Mouse (Mus musculus) C2C12 (cell line): Measurements from ENCODE around the gene Pla2g6. TPM values are rescaled to one million over a fixed set of nuclear protein-coding genes. Genes with fewer than 3 reads are reported as not detected.

ENCODE experiments used
- H3K27me3 ChIP-seq: one replicate; pipeline ENCODE4 v1.6.1; 2011; ENCODE audit not compliant: control insufficient read depth, insufficient read depth, insufficient read length
- H3K36me3 ChIP-seq: one replicate; pipeline ENCODE4 v1.6.1; 2011; ENCODE audit not compliant: control insufficient read depth, insufficient read depth
- H3K4me3 ChIP-seq: one replicate; pipeline ENCODE4 v1.5.1; 2011; ENCODE audit warnings: mild to moderate bottlenecking, control low read depth; ENCODE audit not compliant: poor library complexity, insufficient read depth, severe bottlenecking
- H3K79me2 ChIP-seq: one replicate; pipeline ENCODE4 v1.6.1; 2011; ENCODE audit not compliant: control insufficient read depth, insufficient read depth
- H3K79me3 ChIP-seq: one replicate; pipeline ENCODE4 v1.6.1; 2011; ENCODE audit warnings: low read depth, control low read depth
- H3ac ChIP-seq: one replicate; pipeline ENCODE3; 2011; ENCODE audit warnings: low read depth; ENCODE audit not compliant: control insufficient read depth, insufficient read length
- CEBPB ChIP-seq: IDR thresholded peaks from one replicate; pipeline ENCODE4 v1.6.1; 2011; ENCODE audit warnings: low read depth, mild to moderate bottlenecking, control low read depth, moderate library complexity
- CTCF ChIP-seq: IDR thresholded peaks from one replicate; pipeline ENCODE4 v1.5.1; 2011; ENCODE audit not compliant: control insufficient read depth, insufficient read depth, insufficient read length
- FOSL1 ChIP-seq: IDR thresholded peaks from one replicate; pipeline ENCODE4 v1.8.0; 2011; ENCODE audit warnings: mild to moderate bottlenecking, low read length; ENCODE audit not compliant: poor library complexity, insufficient read depth, severe bottlenecking
- MAX ChIP-seq: IDR thresholded peaks from one replicate; pipeline ENCODE4 v1.6.1; 2011; ENCODE audit warnings: mild to moderate bottlenecking, control low read depth
- MYOD1 ChIP-seq: IDR thresholded peaks from one replicate; pipeline ENCODE4 v1.6.1; 2011; ENCODE audit warnings: low read depth; ENCODE audit not compliant: control insufficient read depth, insufficient read length
- MYOG ChIP-seq: IDR thresholded peaks from one replicate; pipeline ENCODE4 v1.6.1; 2011; ENCODE audit not compliant: control insufficient read depth, insufficient read length; ENCODE audit errors: extremely low read depth
- USF1 ChIP-seq: IDR thresholded peaks from one replicate; pipeline ENCODE4 v1.6.1; 2011; ENCODE audit warnings: low read depth, mild to moderate bottlenecking, control low read depth, moderate library complexity
- polyA plus RNA-seq: library from polyadenylated mRNA; unstranded; fragments of >200 nt; fragmentation: generic; extraction: Trizol; gene quantifications from one replicate; pipeline ENCODE4 v1.2.1, GENCODE M21; 2012; ENCODE audit warnings: missing spikeins

Pla2g6 gene
- polyA plus RNA-seq, 1 experiment = 17.4 TPM

- Histone ChIP-seq H3K36me3 (peaks cover 45% of the 10 kb centered on the region), H3K27me3 (no peaks in the 10 kb centered on the region), H3ac (no peak overlapping the region), H3K4me3 (no peak overlapping the region), H3K79me3 (no peaks in the 10 kb centered on the region), H3K79me2 (no peaks in the 10 kb centered on the region)
- TF ChIP-seq CEBPB = no peak
- TF ChIP-seq MAX = no peak
- no peak for TF ChIP-seq CTCF
Measured at GRCm38 (mm10) chr15:79368861-79369440, 40.8 kb upstream of the Pla2g6 start.

GRCm38 (mm10) chr15:79368313-79368811 lies 40.2 kb upstream of the Pla2g6 start:
- Histone ChIP-seq H3K4me3 (no peak overlapping the region), H3ac (no peak overlapping the region), H3K27me3 (no peaks in the 10 kb centered on the region), H3K36me3 (peaks cover 44% of the 10 kb centered on the region), H3K79me2 (no peaks in the 10 kb centered on the region), H3K79me3 (no peaks in the 10 kb centered on the region)
- no peak for TF ChIP-seq USF1
- no peak for TF ChIP-seq MYOD1
- TF ChIP-seq FOSL1 = no peak
- no peak for TF ChIP-seq CEBPB
- no peak for TF ChIP-seq MAX
- TF ChIP-seq MYOG = no peak
- TF ChIP-seq CTCF = no peak

GRCm38 (mm10) chr15:79366402-79366801 lies 38.2 kb upstream of the Pla2g6 start:
- no peak overlapping the region for H3ac ChIP-seq
- no peaks in the 10 kb centered on the region for H3K79me3 ChIP-seq
- H3K79me2 ChIP-seq = no peaks in the 10 kb centered on the region
- H3K4me3 ChIP-seq = no peak overlapping the region
- H3K36me3 ChIP-seq = peaks cover 55% of the 10 kb centered on the region
- no peaks in the 10 kb centered on the region for H3K27me3 ChIP-seq
- no peak for TF ChIP-seq MYOG
- no peak for TF ChIP-seq FOSL1
- TF ChIP-seq CEBPB = no peak
- TF ChIP-seq MAX = no peak
- no peak for TF ChIP-seq USF1
- TF ChIP-seq MYOD1 = no peak
- TF ChIP-seq CTCF = no peak

GRCm38 (mm10) chr15:79365068-79365467 lies 36.9 kb upstream of the Pla2g6 start:
- Histone ChIP-seq H3K36me3 (peaks cover 65% of the 10 kb centered on the region), H3K79me2 (no peaks in the 10 kb centered on the region), H3ac (no peak overlapping the region), H3K79me3 (no peaks in the 10 kb centered on the region), H3K4me3 (no peak overlapping the region), H3K27me3 (no peaks in the 10 kb centered on the region)
- TF ChIP-seq USF1 = no peak
- TF ChIP-seq MYOG = no peak
- no peak for TF ChIP-seq CEBPB
- no peak for TF ChIP-seq CTCF
- TF ChIP-seq MAX = no peak
- TF ChIP-seq MYOD1 = no peak
- TF ChIP-seq FOSL1 = no peak

- Histone ChIP-seq H3K79me3 (no peaks in the 10 kb centered on the region), H3K27me3 (no peaks in the 10 kb centered on the region), H3K4me3 (no peak overlapping the region), H3K79me2 (no peaks in the 10 kb centered on the region), H3ac (no peak overlapping the region), H3K36me3 (peaks cover 70% of the 10 kb centered on the region)
- no peak for TF ChIP-seq CTCF
- no peak for TF ChIP-seq CEBPB
Measured at GRCm38 (mm10) chr15:79364120-79364519, 35.9 kb upstream of the Pla2g6 start.

- Histone ChIP-seq H3K4me3 (no peak overlapping the region), H3ac (no peak overlapping the region), H3K79me2 (peaks cover 11% of the 10 kb centered on the region), H3K79me3 (peaks cover 2% of the 10 kb centered on the region), H3K27me3 (no peaks in the 10 kb centered on the region), H3K36me3 (peaks cover 93% of the 10 kb centered on the region)
- TF ChIP-seq FOSL1 (no peak), MYOD1 (no peak), CTCF (no peak), MYOG (no peak), MAX (no peak), USF1 (no peak), CEBPB (no peak)
Measured at GRCm38 (mm10) chr15:79361023-79361422, 32.8 kb upstream of the Pla2g6 start.
